Mouse (Mus musculus): ENCODE data around the gene Naxd. TPM values are rescaled to one million over a fixed set of nuclear protein-coding genes. Genes with fewer than 3 reads are reported as not detected.

Naxd gene
- total and polyA plus RNA-seq, 3 experiments, result 54.8 to 72.3 TPM; not detected in 1

- peak; percentile 96 for DNase-seq (ENCODE audit: low read depth, low spot score)
- Histone ChIP-seq H3K4me3 (ENCODE audit: control insufficient read depth in 1 of 2, insufficient read depth in 1 of 2, low read depth in 2 of 2, low read length in 2 of 2) (peak within 1 kb of the TSS; percentile 58 to 98), H3K27me3 (ENCODE audit: control insufficient read depth in 1 of 2, insufficient read depth in 2 of 2, low read length in 2 of 2) (no peaks in the 10 kb centered on the region), H3K27ac (ENCODE audit: control insufficient read depth, low read depth, low read length) (peak within 1 kb of the TSS; percentile 92), H3K79me2 (ENCODE audit: control insufficient read depth, insufficient read depth, low read length, poor library complexity) (peaks cover 33% of the 10 kb centered on the region), H3K9me3 (replicated peaks; ENCODE audit: insufficient read depth, low read length) (no peaks in the 10 kb centered on the region), H3K36me3 (ENCODE audit: control insufficient read depth in 1 of 2, insufficient read depth in 2 of 2, low read length in 2 of 2) (peaks cover 0 to 20% of the 10 kb centered on the region in 2 experiments; a peak in 2 of 4 replicates), H3K4me1 (ENCODE audit: control insufficient read depth in 1 of 2, insufficient read depth in 2 of 2, low read length in 2 of 2) (peaks cover 4 to 21% of the 10 kb centered on the region in 2 experiments; a peak in 3 of 4 replicates), H3K9ac (ENCODE audit: control insufficient read depth, low read depth, low read length, poor library complexity, severe bottlenecking) (peak within 1 kb of the TSS; percentile 94)
- TF ChIP-seq EP300 (IDR thresholded peaks at IDR 0.05; ENCODE audit: low read depth in 1 of 2, low read length in 2 of 2), result peak; percentile 10 to 37; a peak in 3 of 4 replicates
- no peak for TF ChIP-seq HCFC1 (IDR thresholded peaks at IDR 0.05; ENCODE audit: low read depth, low read length)
- TF ChIP-seq ZMIZ1 (IDR thresholded peaks at IDR 0.05; ENCODE audit: low read depth, low read length), result peak; percentile 94
- TF ChIP-seq TAL1 (IDR thresholded peaks at IDR 0.05; ENCODE audit: low read length), result peak; percentile 14; the same call in 1 of the 2 replicates
- TF ChIP-seq MAX (IDR thresholded peaks at IDR 0.05; ENCODE audit: low read length), result 0 out of 2 replicates have a peak, but pooled peaks have one; percentile 35
- no peak for TF ChIP-seq GABPA (IDR thresholded peaks at IDR 0.05; ENCODE audit: low read depth, low read length)
- no peak for TF ChIP-seq ZC3H11A (IDR thresholded peaks at IDR 0.05; ENCODE audit: low read depth, low read length)
- no peak for TF ChIP-seq RCOR1 (IDR thresholded peaks at IDR 0.05; ENCODE audit: low read depth, low read length)
- peak; percentile 58 for TF ChIP-seq TCF12 (IDR thresholded peaks at IDR 0.05; ENCODE audit: low read depth, low read length)
- TF ChIP-seq E2F4 (IDR thresholded peaks at IDR 0.05; ENCODE audit: borderline replicate concordance, low read depth, low read length), result peak; percentile 84; the same call in 1 of the 2 replicates
- no peak for TF ChIP-seq USF1 (IDR thresholded peaks at IDR 0.05; ENCODE audit: low read depth, low read length)
- no peak; the same call in 1 of the 2 replicates for TF ChIP-seq ETS1 (IDR thresholded peaks at IDR 0.05; ENCODE audit: low read depth, low read length)
- peak; percentile 93; the same call in 1 of the 2 replicates for TF ChIP-seq CHD1 (IDR thresholded peaks at IDR 0.05; ENCODE audit: low read depth, low read length)
- 0 out of 2 replicates have a peak, but pooled peaks have one; percentile 16 for TF ChIP-seq NRF1 (IDR thresholded peaks at IDR 0.05; ENCODE audit: insufficient read depth, low read depth, low read length, poor library complexity, severe bottlenecking)
- peak; percentile 87 for TF ChIP-seq ELF1 (IDR thresholded peaks at IDR 0.05; ENCODE audit: low read depth, low read length)
- peak; percentile 43 for TF ChIP-seq SIN3A (IDR thresholded peaks at IDR 0.05; ENCODE audit: low read length)
- TF ChIP-seq MXI1 (IDR thresholded peaks at IDR 0.05; ENCODE audit: low read depth, low read length), result no peak; the same call in 1 of the 2 replicates
- TF ChIP-seq MYC (IDR thresholded peaks at IDR 0.05; ENCODE audit: low read depth, low read length), result peak; percentile 2; the same call in 1 of the 2 replicates
- TF ChIP-seq POLR2A (IDR thresholded peaks at IDR 0.05; ENCODE audit: control insufficient read depth in 1 of 2, insufficient read depth in 1 of 2, low read depth in 1 of 2, low read length in 2 of 2, poor library complexity in 1 of 2), result peak; percentile 73 to 92; a peak in 3 of 4 replicates
- peak; percentile 75 for TF ChIP-seq TBP (IDR thresholded peaks at IDR 0.05; ENCODE audit: low read depth, low read length)
- peak; percentile 87; the same call in 1 of the 2 replicates for TF ChIP-seq POLR2AphosphoS2 (IDR thresholded peaks at IDR 0.05; ENCODE audit: low read length)
- TF ChIP-seq BHLHE40 (IDR thresholded peaks at IDR 0.05; ENCODE audit: borderline replicate concordance, low read depth, low read length), result no peak
- TF ChIP-seq UBTF (IDR thresholded peaks at IDR 0.05; ENCODE audit: borderline replicate concordance, insufficient read depth, low read depth, low read length), result peak; percentile 65; the same call in 1 of the 2 replicates
- no peak for TF ChIP-seq GATA1 (IDR thresholded peaks at IDR 0.05; ENCODE audit: low read depth, low read length)
- peak; percentile 94 for TF ChIP-seq NELFE (IDR thresholded peaks at IDR 0.05; ENCODE audit: low read depth, low read length)
- no peak for TF ChIP-seq JUND (IDR thresholded peaks at IDR 0.05; ENCODE audit: low read depth, low read length)
These were observed 57.8 kb downstream of the Naxd start, which contains the start of gene Ing1 for GRCm38 (mm10) chr8:11554799-11555719. Gene Ing1 (plus strand): TSS chr8:11555571.

Data from MEL (cell line).